Mouse (Mus musculus) liver, embryonic 15.5 days (tissue): Measurements from ENCODE around the gene Oxld1. TPM values are rescaled to one million over a fixed set of nuclear protein-coding genes. Genes with fewer than 3 reads are reported as not detected.

Source experiments
- ATAC-seq: fragments of 200-750 bp; cut with Nextera tagmentation; 2 replicates; pipeline ENCODE4 v1.8.0; 2017; ENCODE audit warnings: moderate number of reproducible peaks, mild to moderate bottlenecking, moderate library complexity; ENCODE audit not compliant: insufficient read depth
- H3K27ac ChIP-seq: fragments of 300-500 bp; sonication (generic); replicated peaks from 2 replicates; pipeline ENCODE4 v1.5.1; 2015; ENCODE audit warnings: mild to moderate bottlenecking, inconsistent platforms
- H3K27me3 ChIP-seq: fragments of 300-500 bp; sonication (generic); 2 replicates; pipeline ENCODE4 v1.6.1; 2015; ENCODE audit warnings: mild to moderate bottlenecking, inconsistent platforms
- H3K36me3 ChIP-seq: fragments of 300-500 bp; sonication (generic); replicated peaks from 2 replicates; pipeline ENCODE4 v1.6.1; 2015; ENCODE audit warnings: moderate library complexity, mild to moderate bottlenecking, inconsistent platforms
- H3K4me1 ChIP-seq: fragments of 300-500 bp; sonication (generic); replicated peaks from 2 replicates; pipeline ENCODE4 v1.6.1; 2015; ENCODE audit warnings: inconsistent platforms
- H3K4me2 ChIP-seq: fragments of 300-500 bp; sonication (generic); 2 replicates; pipeline ENCODE4 v1.6.1; 2015; ENCODE audit warnings: moderate library complexity, mild to moderate bottlenecking, inconsistent platforms
- H3K4me3 ChIP-seq: fragments of 300-500 bp; sonication (generic); replicated peaks from 2 replicates; pipeline ENCODE4 v1.5.1; 2015; ENCODE audit warnings: mild to moderate bottlenecking, inconsistent platforms
- H3K9ac ChIP-seq: fragments of 300-500 bp; sonication (generic); 2 replicates; pipeline ENCODE4 v1.6.1; 2015; ENCODE audit warnings: moderate library complexity, mild to moderate bottlenecking, inconsistent platforms
- H3K9me3 ChIP-seq: fragments of 300-500 bp; sonication (generic); replicated peaks from 2 replicates; pipeline ENCODE4 v1.6.1; 2016; ENCODE audit warnings: inconsistent platforms
- WGBS: fragments of 180-500 bp; shearing (Covaris S2); methylation state at CpG from one replicate; pipeline ENCODE4 v1.1.7; 2015; ENCODE audit warnings: mixed read lengths; ENCODE audit not compliant: insufficient replicate concordance; 5-methylcytosine and 5-hydroxymethylcytosine counted together
- polyA plus RNA-seq: library from polyadenylated mRNA; unstranded; fragments of >200 nt; fragmentation: Nextera tagmentation; extraction: Ambion mirVana; gene quantifications from 2 replicates; pipeline ENCODE4 v1.2.1, GENCODE M21; 2015

The Oxld1 gene
- polyA plus RNA-seq, 1 experiment from 2014 or later = 7.1 TPM

DNA sequence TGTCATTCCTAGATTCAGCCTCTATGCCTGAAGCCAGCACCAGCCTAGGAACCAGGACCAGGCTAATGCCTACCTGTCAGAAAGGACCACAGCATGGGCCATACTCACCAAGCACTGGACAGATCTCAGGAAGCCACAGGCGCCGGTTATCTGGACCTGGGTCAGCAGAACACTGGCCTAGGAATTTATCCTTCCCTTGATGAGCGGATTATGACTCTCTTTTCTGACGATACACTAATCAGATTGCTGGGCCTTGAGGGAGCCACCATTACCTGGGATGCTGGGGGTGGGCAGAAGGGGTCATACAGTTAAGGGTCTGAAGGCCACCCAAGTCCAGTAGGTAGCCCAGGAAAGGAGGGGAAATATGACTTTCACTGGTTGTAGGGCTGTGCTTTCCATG lies 4.6 kb downstream of the Oxld1 start, which contains the start of gene Pde6g:
Pde6g (minus strand) TSS at position 195 of the 400 bp plus-strand sequence.
- ATAC-seq = no peak
- H3K4me1 ChIP-seq = peaks cover 44% of the 10 kb centered on the region
- no peak within 1 kb of the TSS for H3K4me3 ChIP-seq
- no peaks in the 10 kb centered on the region for H3K9me3 ChIP-seq
- H3K27ac ChIP-seq = 0 out of 2 replicates have a peak within 1 kb of the TSS, but pooled peaks have one; percentile 80
- WGBS = 69% methylated on average over 4 of the region's 4 CpGs
- H3K27me3 ChIP-seq = no peaks in the 10 kb centered on the region
- no peak within 1 kb of the TSS for H3K9ac ChIP-seq
- no peaks in the 10 kb centered on the region for H3K36me3 ChIP-seq
- no peak within 1 kb of the TSS for H3K4me2 ChIP-seq

DNA sequence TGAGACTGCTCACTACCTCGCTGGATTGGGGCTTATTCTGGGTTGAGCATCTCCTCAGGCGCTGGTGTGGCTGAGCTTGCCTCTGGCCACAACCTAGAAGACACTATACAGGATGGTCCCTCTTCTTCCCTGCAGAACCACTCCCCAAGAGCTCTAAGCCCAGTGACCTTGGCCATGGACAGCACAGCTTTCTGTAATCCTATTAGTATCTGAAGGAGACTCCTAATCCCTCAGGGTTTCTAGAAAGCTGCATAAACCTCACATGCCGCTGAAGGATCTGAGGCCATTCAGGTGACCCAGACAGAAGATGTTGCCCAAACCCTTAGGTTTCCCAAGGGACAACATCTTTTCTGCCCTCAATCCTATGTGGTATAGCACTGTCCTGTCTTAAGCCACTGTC lies 5.6 kb downstream of the Oxld1 start:
- no peaks in the 10 kb centered on the region for H3K27me3 ChIP-seq
- H3K4me2 ChIP-seq = no peak overlapping the region
- H3K4me1 ChIP-seq = peaks cover 37% of the 10 kb centered on the region
- H3K9ac ChIP-seq = no peak overlapping the region
- H3K36me3 ChIP-seq = no peaks in the 10 kb centered on the region
- H3K27ac ChIP-seq = no peak overlapping the region
- no peaks in the 10 kb centered on the region for H3K9me3 ChIP-seq
- H3K4me3 ChIP-seq = no peak overlapping the region
- no peak for ATAC-seq
- WGBS = 68% methylated on average over 3 of the region's 3 CpGs

DNA sequence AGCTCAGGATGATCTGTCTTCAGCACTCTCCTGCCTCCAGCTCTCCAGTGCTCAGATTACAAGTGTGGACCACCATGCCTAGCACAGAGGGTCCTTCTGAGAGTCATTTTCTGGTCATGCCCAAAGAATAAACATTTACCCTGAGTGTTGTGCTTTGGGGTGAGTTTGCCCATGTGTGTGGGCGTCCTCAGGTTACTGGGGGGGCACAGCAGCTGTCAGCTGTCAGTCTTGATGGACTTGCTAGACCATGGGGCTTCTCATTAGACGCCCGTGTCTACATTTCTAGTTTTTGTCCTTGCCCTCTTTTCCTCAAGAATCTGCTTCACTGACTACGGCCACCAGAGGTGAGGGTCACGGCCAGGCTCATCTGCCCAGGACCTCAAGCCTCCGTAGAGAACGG lies 10.7 kb downstream of the Oxld1 start:
- Histone ChIP-seq H3K36me3 (no peaks in the 10 kb centered on the region), H3K27ac (no peak overlapping the region), H3K4me2 (no peak overlapping the region), H3K4me3 (no peak overlapping the region), H3K27me3 (no peaks in the 10 kb centered on the region), H3K9ac (no peak overlapping the region), H3K9me3 (no peaks in the 10 kb centered on the region), H3K4me1 (no peaks in the 10 kb centered on the region)
- no peak for ATAC-seq
- WGBS = 66% methylated on average over 7 of the region's 7 CpGs

DNA sequence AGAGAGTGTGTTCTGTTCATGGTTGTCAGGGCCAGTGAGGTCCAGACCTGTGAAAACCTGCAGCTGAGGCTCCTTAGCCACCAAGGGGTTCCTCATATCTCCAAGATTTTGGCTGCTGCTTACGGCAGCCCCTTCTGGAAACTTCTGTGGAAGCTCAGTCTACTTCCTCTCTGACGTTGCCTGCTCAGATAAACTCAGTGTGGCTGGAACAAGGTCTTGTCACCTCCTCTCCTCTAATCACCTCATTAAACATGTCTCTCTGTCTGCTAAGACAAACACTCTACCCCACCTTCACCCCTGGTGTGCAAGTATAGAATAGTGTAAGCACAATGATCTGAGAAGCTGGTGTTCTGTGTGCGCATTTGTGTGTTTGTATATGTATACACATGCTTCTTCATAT lies 12.4 kb downstream of the Oxld1 start:
- H3K9me3 ChIP-seq = no peaks in the 10 kb centered on the region
- no peaks in the 10 kb centered on the region for H3K27me3 ChIP-seq
- H3K4me2 ChIP-seq = no peak overlapping the region
- no peaks in the 10 kb centered on the region for H3K4me1 ChIP-seq
- H3K36me3 ChIP-seq = no peaks in the 10 kb centered on the region
- H3K9ac ChIP-seq = no peak overlapping the region
- no peak overlapping the region for H3K27ac ChIP-seq
- WGBS = 34% methylated on average over 3 of the region's 3 CpGs
- H3K4me3 ChIP-seq = no peak overlapping the region
- no peak for ATAC-seq

DNA sequence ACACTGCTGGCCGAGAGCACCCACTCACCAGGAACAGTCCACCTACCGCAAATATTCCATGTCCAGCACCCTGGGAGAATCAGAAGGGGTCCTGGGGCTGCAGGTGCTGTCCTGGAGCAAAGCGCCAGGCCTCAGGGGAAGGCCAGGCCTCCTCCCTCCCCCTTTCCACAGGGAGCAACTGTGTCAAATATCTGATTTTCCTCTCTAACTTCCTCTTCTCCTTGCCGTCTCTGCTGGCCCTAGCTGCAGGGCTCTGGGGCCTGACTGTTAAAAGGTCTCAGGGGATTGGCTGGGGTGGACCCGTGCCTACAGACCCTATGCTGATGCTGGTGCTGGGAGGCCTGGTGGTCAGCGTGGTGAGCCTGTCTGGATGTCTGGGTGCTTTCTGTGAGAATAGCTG lies 13.8 kb downstream of the Oxld1 start:
- no peaks in the 10 kb centered on the region for H3K4me1 ChIP-seq
- no peak for ATAC-seq
- WGBS = 52% methylated on average over 6 of the region's 6 CpGs
- H3K9ac ChIP-seq = no peak overlapping the region
- no peak overlapping the region for H3K4me2 ChIP-seq
- H3K36me3 ChIP-seq = no peaks in the 10 kb centered on the region
- no peaks in the 10 kb centered on the region for H3K27me3 ChIP-seq
- H3K4me3 ChIP-seq = no peak overlapping the region
- H3K9me3 ChIP-seq = no peaks in the 10 kb centered on the region
- no peak overlapping the region for H3K27ac ChIP-seq

DNA sequence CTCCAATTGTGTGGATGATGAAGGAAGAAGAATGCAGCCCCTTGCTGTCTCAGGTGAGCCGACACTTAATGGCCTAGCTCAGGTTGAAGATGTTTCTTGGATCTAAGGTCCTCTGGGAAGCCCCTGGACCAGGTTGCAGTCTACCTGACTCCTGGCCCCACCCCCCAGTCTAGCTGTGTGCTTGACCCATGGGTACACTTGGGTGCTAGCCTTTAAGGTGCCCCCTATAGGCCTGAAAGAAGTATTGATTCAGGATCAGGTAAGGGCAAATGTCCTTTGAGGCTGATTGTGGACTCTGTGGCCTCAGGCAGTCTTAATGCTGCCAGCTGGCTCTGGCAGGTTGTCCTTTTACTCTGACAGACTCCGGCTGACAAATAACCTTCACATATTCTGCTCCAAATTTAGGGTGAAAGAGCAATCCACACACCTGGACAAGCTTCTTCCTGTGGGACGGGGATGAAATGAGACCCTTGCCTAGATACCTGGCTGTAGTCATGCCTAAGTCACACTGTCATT lies 15.0 kb downstream of the Oxld1 start:
- no peak overlapping the region for H3K27ac ChIP-seq
- no peak overlapping the region for H3K4me2 ChIP-seq
- no peaks in the 10 kb centered on the region for H3K9me3 ChIP-seq
- no peaks in the 10 kb centered on the region for H3K27me3 ChIP-seq
- no peak for ATAC-seq
- H3K4me1 ChIP-seq = peaks cover 2% of the 10 kb centered on the region; the same call in 1 of the 2 replicates
- H3K36me3 ChIP-seq = no peaks in the 10 kb centered on the region
- 76% methylated on average over 3 of the region's 3 CpGs for WGBS
- H3K4me3 ChIP-seq = no peak overlapping the region
- no peak overlapping the region for H3K9ac ChIP-seq

DNA sequence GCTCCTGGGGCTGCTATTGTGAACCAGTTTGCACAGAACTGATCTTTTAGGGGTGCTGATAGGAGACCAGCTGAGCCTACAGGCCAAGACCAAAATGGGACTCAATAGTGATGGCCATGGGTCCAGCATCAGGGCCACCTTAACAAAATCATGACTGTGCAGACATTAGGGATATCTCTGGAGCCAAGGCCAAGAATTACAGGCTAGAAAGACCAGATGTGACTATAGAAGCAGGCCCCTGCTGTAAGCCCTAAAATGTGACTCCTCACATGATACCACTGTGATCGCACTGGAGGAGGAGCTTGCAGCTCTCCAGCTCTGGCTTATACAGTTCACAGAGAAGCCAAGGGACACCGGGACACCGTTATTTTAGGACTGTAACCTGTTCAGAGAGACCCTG lies 15.5 kb downstream of the Oxld1 start, which contains the start of gene Tspan10:
Tspan10 (plus strand) TSS at position 301 of the 400 bp plus-strand sequence.
- H3K27me3 ChIP-seq = no peaks in the 10 kb centered on the region
- no peak within 1 kb of the TSS for H3K4me2 ChIP-seq
- H3K4me1 ChIP-seq = peaks cover 2% of the 10 kb centered on the region; the same call in 1 of the 2 replicates
- ATAC-seq = no peak
- no peak within 1 kb of the TSS for H3K4me3 ChIP-seq
- H3K9me3 ChIP-seq = no peaks in the 10 kb centered on the region
- no peak within 1 kb of the TSS for H3K9ac ChIP-seq
- no peaks in the 10 kb centered on the region for H3K36me3 ChIP-seq
- 68% methylated on average over 3 of the region's 3 CpGs for WGBS
- H3K27ac ChIP-seq = no peak within 1 kb of the TSS

DNA sequence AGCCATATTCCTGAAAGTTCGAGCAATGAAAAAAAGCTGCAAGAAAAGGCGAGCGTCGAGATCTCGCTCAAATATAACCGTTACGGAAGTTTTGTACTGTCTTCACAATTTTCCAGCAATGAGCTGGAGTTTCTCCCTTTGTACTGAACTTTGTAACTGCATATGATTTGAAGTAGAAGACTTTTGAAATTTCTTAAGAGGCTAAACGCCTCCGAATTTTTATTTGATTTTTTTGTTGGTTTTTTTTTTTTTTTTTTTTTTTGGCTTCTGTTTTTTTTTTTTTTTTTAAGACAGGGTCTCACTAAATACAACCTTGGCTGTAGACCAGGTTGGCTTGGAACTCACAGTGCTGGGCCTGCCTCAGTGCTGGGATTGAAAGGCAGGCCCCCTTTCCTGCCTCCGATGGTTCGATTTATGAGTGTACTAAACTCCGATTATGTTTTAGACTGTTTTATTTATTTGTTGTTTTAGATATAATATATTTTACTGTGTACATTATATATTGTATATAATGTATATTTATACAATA lies 19.9 kb downstream of the Oxld1 start:
- no peak for ATAC-seq
- Histone ChIP-seq H3K9me3 (no peaks in the 10 kb centered on the region), H3K4me3 (peak overlapping the region; percentile 81), H3K4me1 (peaks cover 15% of the 10 kb centered on the region), H3K36me3 (peaks cover 28% of the 10 kb centered on the region), H3K27me3 (no peaks in the 10 kb centered on the region), H3K9ac (peak overlapping the region; percentile 95), H3K27ac (peak overlapping the region; percentile 95), H3K4me2 (peak overlapping the region; percentile 76)
- WGBS = 27% methylated on average over 12 of the region's 12 CpGs

DNA sequence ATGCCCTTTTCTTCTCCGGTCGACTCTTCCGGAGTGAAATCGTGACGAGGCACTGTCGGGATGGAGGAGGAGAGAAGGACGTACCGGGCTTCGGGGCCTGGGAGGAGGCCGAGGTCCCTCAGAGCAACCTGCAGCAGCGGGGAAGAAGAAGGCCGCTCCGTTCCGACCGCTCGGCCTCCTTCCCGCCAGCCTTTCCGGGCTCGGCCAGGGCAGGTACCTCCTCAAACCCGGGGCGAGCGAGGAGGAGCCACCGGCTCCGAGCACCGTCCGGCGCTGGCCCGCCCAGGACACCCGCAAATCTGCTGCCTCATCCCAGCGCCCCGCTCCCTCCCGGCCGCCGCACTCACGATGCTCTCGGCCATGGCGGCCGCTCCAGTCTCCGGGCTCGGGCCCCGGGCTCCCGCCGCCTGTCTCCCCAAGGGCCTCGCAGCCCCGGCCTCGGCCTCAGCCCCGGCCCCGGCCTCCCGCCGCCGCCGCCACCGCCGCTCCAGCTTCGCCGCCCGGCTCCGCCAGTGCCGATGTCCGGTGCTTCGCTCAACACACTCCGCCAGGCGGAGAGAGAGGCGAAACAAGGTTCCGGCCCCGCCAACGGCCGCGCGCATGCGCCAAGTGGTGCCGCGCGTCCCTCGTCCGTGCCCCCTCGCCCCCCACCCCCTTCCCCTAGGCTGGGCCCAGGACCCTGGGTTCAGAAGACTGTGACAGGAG lies 20.6 kb downstream of the Oxld1 start, which contains the start of gene Nploc4:
Nploc4 (minus strand) TSS at position 557 of the 705 bp plus-strand sequence.
- WGBS = under 1% methylated on average over 77 of the region's 77 CpGs
- H3K4me2 ChIP-seq = peak within 1 kb of the TSS; percentile 76
- ATAC-seq = peak; percentile 93

DNA sequence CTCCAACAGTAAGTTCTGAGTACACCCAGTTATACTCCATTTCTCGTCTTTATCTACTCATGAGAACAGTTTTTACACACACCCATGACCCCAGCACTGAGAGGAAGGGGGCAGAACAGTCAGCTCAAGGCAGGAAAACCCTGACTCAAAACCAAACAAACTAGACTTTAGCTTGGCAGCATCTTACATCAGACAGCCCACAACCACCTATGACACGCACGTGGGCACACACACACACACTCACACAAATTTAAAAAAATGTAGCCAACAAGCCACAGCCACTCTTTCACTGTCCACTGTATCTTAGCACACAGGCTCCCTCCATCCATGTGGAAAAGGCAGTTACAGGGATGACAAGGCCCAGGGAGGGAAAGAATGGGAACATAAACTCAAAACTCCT lies 31.1 kb downstream of the Oxld1 start:
- 0 out of 2 replicates have a peak, but pooled peaks cover 11% of the 10 kb centered on the region for H3K4me1 ChIP-seq
- H3K9me3 ChIP-seq = no peaks in the 10 kb centered on the region
- no peak overlapping the region for H3K4me2 ChIP-seq
- 69% methylated on average over 3 of the region's 3 CpGs for WGBS
- peaks cover 94% of the 10 kb centered on the region for H3K36me3 ChIP-seq
- no peak overlapping the region for H3K9ac ChIP-seq
- no peak for ATAC-seq
- no peak overlapping the region for H3K27ac ChIP-seq
- H3K27me3 ChIP-seq = no peaks in the 10 kb centered on the region
- no peak overlapping the region for H3K4me3 ChIP-seq

More for the DNA sequence above, 20.6 kb downstream of the Oxld1 start, which contains the start of gene Nploc4:
- no peaks in the 10 kb centered on the region for H3K27me3 ChIP-seq
- peaks cover 15% of the 10 kb centered on the region for H3K4me1 ChIP-seq
- H3K9ac ChIP-seq = peak within 1 kb of the TSS; percentile 95
- peak within 1 kb of the TSS; percentile 81 for H3K4me3 ChIP-seq
- H3K36me3 ChIP-seq = peaks cover 35% of the 10 kb centered on the region
- H3K27ac ChIP-seq = peak within 1 kb of the TSS; percentile 95
- H3K9me3 ChIP-seq = no peaks in the 10 kb centered on the region

DNA sequence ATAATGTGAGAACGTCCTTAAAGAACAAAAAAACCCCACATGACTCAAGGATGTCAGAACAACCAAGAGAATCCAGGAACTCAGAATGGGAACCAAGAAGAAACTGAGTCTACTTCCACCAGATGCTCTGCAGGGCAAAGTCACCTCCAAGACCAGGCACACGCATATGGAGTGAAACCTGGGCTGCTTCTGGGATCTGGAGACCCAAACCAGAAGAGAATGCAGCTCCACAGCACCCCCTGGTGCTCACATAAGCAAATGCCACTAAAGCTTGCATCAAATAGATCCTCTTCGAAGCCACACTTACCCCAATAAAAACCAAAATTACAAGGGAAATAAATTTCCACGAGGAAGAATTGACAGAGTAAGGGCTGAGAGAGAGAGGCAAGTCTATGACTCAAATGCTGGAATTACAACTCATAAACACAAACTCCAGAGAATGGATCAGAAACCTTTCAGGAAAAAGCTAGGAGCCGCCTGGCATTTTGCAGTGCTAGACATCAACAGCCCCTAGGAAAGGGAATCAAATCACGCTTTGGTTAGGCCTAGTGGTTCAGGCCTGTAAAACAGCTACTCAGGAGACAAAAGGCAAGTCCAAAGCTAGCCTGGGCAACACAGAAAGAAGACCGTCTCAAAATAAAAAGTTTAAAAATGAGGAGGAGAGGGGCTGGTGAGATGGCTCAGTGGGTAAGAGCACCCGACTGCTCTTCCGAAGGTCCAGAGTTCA lies 34.1 kb downstream of the Oxld1 start:
- Histone ChIP-seq H3K4me2 (no peak overlapping the region), H3K9me3 (no peaks in the 10 kb centered on the region), H3K36me3 (peaks cover 98% of the 10 kb centered on the region), H3K27me3 (no peaks in the 10 kb centered on the region), H3K27ac (no peak overlapping the region), H3K9ac (no peak overlapping the region), H3K4me3 (no peak overlapping the region), H3K4me1 (0 out of 2 replicates have a peak, but pooled peaks cover 17% of the 10 kb centered on the region)
- 68% methylated on average over 9 of the region's 9 CpGs for WGBS
- no peak for ATAC-seq
